Mouse (Mus musculus): ENCODE data around the gene Mpp1.

Mpp1 gene

GRCm38 (mm10) chrX:75130467-75131160 is at the start of gene Mpp1:
Mpp1 (minus strand) TSS chrX:75131016.
- peak; percentile 52 for DNase-seq

DNA sequence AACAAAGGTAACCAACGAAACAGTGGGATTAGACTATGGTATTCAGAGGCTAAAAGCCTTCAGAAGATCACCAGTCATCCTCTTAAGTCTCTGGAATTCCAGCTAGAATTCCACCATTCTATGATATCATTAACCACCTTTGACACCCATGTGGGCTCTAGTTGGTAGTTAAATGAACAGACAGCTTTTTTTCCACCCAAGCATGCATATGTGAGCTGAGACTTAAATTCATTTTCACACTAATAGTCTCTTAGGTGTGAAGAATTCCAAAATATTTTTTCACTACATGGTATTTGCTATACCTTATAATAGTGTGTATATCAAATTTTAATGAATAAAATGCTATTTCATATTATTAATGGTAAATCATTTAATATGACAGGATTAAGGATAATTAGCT is 32.9 kb upstream of the Mpp1 start, which contains the start of gene Smim9:
Gene Smim9 (minus strand): TSS at position 101 of the 400 bp plus-strand sequence.
- DNase-seq = no peak

DNA sequence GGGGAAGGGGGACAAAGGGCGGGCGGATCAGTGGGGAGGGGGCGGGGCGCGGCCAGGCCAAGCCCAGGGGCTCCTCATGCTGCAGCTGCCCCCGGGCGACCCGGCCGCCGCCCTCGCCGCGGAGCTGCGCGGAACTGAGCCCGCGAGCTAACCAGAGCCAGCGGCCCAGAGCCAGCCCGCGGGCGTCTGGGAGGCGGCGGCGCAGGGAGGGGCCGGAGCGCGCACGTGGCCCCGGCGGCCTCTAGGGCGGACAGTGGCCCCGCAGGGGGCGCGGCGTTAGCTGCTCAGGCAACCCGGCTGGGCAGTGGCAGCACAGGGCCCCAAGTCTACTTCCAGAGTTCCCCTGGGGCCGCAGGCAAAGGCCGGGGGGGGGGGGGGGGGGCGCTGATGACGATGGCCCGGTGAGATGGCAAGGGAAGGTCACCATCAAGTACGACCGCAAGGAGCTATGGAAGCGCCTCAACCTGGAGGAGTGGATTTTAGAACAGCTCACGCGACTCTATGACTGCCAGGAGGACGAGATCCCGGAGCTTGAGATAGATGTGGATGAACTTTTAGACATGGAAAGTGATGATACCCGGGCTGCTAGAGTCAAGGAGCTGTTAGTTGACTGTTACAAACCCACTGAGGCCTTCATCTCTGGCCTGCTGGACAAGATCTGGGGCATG is 24.9 kb upstream of the Mpp1 start:
- peak; percentile 5 for DNase-seq

DNA sequence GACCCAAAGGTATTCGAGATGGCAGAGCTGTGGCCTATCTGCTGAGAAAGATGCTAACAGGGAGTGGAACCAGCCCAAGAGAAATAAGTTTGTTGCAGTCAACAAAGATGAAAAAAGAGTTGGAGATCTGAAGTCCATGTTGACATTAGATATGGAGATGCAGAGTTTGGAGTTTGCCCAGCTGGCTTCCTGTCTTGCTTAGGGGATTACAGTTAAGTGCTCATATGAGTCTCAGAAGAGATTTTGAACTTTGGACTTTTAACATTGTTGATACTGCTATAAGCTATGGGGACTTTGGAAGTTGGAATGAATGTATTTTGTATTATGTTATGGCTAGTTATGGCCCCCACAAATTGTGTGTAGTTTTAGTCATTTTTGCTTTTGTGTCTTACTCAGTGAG is 21.4 kb upstream of the Mpp1 start:
- no peak for DNase-seq

GRCm38 (mm10) chrX:75150304-75150703 is 19.5 kb upstream of the Mpp1 start:
- no peak for DNase-seq

DNA sequence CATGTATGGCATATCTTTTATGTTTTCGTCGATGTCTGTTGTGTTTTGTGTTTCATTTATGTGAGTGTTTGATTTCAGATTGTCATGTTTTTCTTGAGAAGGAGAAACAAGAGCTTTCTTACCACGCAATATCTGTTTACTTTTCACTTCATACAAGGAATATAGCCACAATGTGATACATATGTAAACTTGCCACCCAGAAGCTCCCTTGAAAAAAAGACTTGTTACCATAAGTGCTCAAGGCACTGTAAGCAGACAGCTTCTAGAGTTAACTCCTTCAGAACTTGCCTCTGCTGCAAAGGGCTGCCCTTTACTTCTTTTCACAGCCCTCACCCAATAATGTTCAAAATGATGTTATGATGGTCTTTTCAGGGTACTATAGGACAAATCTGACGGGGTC is 17.6 kb upstream of the Mpp1 start:
- DNase-seq = no peak

GRCm38 (mm10) chrX:75143124-75143555 is 12.3 kb upstream of the Mpp1 start:
- DNase-seq = peak; percentile 8

DNA sequence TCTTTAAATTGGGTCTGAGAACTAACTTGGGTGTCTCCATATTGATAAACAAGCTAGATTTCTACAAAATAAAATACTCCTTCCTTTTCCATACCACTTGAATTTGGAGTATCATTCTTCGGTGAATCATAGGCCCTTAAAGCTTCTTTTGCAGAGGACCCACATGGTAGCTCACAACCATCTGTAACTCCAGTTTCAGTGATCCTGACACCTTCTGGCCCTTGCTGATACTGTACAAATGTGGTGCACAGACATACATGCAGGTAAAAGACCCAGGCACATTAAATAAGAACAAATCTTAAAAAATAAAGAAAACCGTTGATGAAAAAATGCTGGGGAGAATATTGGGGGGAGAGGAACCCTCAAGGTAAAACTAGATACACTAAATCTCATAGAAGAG is 7.4 kb upstream of the Mpp1 start:
- DNase-seq = no peak

DNA sequence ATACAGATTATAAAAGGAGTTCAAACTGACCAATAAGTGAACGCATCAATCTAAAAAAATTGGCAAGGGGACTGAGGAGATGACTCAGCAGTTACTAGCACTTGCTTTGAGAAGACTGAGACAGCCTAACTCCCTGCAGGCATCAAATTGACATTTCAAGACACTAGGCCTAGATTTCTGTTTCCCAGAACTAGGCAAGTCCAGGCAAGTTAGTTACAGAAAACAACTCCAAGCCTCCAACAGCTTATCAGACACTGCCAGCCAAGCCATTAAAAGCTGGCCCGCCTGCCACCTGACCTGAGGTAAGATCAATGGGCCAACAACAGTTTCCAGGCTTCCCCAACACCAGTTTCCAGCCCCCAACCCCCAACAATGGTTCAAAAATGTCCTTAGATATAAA is 6.9 kb upstream of the Mpp1 start:
- no peak for DNase-seq

DNA sequence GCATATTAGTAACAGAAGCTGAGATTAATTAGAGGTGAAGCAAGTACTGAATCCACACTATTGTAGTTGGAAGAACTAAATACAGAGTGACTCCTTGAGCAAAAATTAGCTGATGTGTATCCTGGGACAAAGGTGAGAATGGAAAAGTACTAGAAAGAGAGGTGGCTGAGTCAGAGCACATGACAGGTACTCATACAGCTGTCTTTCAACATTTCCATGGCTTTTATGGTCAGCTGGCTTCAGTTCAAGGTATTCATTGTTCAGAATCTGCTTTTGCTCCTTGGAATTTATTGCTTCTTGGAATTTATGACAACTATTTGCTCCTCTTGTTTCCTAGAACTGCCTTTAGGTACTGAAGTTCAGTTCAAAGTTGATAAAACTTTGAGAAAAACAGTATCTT is 6.1 kb upstream of the Mpp1 start:
- no peak for DNase-seq

DNA sequence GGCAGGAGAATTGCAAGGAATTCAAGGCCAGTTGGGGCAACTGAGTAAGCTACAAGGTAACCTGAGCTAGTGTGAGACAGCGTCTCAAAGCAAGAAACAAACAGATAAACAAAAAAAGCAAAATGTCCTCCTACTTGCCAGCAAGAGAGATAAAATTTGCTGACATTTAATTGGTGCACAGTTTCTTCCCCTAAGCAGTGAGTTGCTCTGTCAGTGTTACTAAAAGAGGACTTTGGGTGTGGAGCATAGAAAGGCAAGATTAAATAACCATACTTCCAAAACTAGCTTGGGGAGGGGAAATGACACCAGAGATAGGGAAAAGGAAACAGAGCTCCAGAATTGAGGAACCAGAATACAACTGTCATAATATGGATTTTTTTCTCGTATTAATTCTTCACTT is 1.3 kb downstream of the Mpp1 start:
- no peak for DNase-seq

GRCm38 (mm10) chrX:75128333-75128980 is 2.4 kb downstream of the Mpp1 start:
- DNase-seq = no peak

- no peak for DNase-seq
Measured at GRCm38 (mm10) chrX:75126893-75127292, 3.9 kb downstream of the Mpp1 start.

DNA sequence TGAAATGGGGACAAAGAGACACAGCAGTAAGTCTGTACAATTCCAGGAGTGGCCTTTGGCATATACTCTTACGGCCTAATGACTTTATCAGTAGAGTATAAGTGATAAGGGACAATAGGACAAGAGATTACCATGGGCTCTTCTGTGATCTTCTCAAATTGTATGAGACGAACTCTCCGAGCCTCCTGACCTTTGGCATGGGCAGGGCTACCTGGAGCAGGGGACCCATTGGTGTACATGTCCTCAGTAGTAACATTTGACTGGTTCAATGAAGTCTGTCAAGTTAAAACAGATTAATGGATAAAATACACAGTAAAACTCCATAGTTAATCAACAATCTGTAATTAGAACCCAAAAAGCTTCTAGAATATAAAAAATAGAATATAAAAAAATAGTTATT is 5.2 kb downstream of the Mpp1 start:
- DNase-seq = no peak

DNA sequence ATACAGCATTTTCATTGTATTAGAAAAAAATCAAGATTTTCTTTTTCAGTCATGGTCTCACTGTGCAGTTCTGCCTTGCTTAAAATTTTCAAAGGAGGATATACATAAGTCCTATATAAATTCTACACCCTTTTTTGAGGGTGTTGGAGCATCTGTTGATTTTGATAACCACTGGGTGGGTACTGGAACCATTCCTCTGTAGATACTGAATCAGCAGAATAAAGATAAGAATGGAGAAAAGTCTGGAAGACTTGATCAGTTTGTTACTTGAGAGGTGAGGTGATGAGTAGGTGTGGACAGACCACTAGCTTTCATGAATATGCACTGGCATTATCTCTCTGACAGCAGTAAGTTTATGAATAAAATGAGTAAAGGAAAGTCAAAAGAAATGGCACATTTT is 15.3 kb downstream of the Mpp1 start:
- DNase-seq = no peak

DNA sequence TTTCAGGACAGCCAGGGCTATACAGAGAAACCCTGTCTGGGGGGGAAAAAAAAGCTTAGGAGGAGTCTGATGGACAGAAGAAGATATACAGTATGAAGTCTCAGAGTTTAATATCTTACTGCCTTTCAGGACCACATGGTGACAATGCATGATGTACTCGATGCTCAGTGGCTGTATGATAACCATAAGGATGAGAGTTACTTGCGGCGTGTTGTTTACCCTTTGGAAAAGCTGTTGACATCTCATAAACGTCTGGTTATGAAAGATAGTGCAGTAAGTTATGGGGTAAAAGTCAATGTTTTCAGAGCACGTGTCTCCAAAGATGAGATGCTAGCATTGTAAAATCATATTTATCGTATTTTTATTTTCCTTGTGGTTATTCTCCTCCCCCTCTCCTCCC is 28.5 kb downstream of the Mpp1 start:
- DNase-seq = no peak

- DNase-seq = no peak
Measured at GRCm38 (mm10) chrX:75098799-75099198, 32.0 kb downstream of the Mpp1 start.

- DNase-seq = no peak
Measured at GRCm38 (mm10) chrX:75096163-75096770, 34.5 kb downstream of the Mpp1 start.

- DNase-seq = peak; percentile 84
Measured at GRCm38 (mm10) chrX:75095369-75096162, 35.2 kb downstream of the Mpp1 start, which contains the start of gene Dkc1. Dkc1 (plus strand) TSS chrX:75095854.

DNA sequence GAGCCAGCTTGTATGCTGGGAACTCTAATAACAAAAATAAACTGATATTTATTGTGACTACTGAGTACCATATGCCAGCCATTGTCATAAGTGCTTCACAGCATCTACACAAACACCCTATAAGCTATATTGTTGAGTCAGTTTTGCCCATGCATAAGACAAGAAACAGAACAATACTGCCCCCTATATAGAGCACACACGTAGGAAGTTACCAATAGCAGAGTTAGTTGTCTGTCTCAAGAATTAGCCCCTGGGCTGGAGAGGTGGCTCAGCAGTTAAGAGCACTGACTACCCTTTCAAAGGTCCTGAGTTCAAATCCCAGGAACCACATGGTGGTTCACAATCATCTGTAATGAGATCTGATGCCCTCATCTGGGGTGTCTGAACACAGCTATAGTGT is 45.2 kb downstream of the Mpp1 start:
- DNase-seq = no peak

DNA sequence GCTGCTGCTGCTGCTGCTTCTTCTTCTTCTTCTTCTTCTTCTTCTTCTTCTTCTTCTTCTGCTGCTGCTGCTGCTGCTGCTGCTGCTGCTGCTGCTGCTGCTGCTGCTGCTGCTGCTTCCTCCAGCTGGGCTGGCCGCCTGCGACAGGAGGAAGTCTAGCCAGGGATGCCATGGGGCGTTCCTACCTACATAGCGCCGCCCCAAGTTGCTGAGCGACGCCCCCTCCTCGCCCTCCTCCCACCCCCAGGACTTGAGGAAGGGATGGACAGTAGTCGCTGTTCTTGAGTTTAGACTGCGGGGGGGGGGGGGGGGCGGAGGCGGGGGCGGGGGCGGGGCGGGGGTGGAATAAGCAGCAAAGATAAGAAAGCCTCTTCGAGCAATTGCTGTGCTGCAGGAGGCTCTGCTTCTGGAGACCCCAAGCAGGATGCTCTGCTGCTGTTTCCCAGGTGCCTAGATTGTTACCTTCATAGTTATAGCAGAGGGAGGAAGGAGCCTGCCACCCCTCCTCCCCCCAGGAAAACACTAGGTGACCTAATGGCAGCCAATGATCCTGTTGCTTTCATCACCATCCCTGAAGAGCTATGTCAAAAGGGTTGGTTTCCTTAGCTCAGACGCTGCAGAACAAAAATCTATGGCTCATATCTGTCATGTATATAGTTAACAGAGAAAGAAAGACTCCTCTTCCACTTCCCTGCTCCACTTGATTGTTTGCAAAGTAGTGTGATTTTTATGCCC is 45.9 kb downstream of the Mpp1 start, which contains the start of gene Gab3:
Gene Gab3 (minus strand): TSS at position 685 of the 735 bp plus-strand sequence.
- peak; percentile 28 for DNase-seq
